Mouse (Mus musculus) heart, adult 8-10 months (tissue): ENCODE measurements at regions not wholly inside any gene's neighbourhood (a gene's known extent, or its start where the extent isn't known, plus 50 kb on each side); places are given as distances from the start of the nearest gene placed in this dataset.

Experiments
- DNase-seq: peaks from one replicate; pipeline ENCODE4 v3.0.0; 2022; ENCODE audit warnings: low spot score

DNA sequence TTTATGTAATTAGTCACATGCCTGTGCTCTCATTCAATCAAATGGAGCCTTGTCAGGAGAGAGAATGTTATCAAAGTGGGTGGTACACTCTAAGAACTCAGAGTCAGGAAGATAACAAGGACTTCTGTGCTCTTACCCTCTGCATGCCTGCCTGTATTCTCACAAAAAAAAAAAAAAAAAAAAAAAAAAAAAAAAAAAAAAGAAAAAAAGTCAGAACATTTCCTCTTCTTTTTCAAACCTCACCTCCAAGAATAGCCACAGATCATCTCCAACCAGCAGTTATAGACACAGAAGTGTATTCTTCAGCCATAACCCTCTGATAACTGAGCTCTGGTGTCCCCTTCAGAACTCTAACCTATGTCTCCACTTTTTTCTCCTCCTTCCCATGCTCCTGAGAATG is 77.5 kb downstream of the Abo start:
- DNase-seq: no peak

DNA sequence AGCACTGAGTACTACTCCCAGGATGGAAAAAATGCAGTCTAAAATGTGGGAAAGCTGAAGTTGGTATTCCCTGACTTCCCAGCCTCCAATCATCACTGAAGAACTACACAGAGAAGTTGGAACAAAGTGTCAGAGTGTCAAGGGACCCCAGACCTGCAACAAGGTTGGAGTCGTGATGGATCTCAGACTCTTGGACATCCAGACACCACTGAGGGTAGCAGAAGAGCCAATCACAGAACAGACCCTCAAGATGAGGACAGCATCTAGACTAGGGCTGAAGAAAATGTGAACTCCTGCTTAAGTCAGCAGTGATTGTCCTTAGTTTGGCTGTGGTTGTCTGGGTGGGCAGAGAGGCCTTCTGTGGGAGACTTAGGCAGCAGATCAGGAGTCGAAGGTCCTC is 87.8 kb downstream of the Abo start:
- no peak for DNase-seq

GRCm38 (mm10) chr2:26753357-26753756 is 82.3 kb upstream of the Lcn4 start:
- DNase-seq: no peak

- DNase-seq: no peak
Observed at GRCm38 (mm10) chr2:26751916-26752315, 80.8 kb upstream of the Lcn4 start.

GRCm38 (mm10) chr2:26744341-26744740 is 73.3 kb upstream of the Lcn4 start:
- DNase-seq: peak; percentile 12

GRCm38 (mm10) chr2:26738926-26739325 is 67.8 kb upstream of the Lcn4 start:
- no peak for DNase-seq

DNA sequence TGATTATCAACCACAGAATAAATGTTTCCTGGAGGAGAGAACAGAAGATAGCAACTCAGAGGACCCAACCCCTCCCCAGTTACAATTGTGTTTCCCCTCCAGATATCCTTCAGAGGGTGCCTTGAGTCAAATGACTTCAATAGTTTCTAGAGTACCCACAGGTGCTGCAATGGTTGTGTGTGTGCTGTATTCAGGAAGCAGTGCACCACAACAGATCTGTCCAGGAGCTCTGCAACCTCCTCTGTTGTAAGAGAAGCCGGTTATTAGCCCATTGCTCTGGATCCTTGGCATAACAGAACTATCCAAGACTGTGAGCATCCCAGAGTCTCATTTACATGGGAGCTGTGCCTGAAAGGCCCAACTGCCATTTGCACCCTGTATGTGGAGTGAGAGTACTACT is 66.6 kb upstream of the Lcn4 start:
- DNase-seq: no peak
